Mouse (Mus musculus): ENCODE measurements around the gene Pola1.

The Pola1 gene

DNA sequence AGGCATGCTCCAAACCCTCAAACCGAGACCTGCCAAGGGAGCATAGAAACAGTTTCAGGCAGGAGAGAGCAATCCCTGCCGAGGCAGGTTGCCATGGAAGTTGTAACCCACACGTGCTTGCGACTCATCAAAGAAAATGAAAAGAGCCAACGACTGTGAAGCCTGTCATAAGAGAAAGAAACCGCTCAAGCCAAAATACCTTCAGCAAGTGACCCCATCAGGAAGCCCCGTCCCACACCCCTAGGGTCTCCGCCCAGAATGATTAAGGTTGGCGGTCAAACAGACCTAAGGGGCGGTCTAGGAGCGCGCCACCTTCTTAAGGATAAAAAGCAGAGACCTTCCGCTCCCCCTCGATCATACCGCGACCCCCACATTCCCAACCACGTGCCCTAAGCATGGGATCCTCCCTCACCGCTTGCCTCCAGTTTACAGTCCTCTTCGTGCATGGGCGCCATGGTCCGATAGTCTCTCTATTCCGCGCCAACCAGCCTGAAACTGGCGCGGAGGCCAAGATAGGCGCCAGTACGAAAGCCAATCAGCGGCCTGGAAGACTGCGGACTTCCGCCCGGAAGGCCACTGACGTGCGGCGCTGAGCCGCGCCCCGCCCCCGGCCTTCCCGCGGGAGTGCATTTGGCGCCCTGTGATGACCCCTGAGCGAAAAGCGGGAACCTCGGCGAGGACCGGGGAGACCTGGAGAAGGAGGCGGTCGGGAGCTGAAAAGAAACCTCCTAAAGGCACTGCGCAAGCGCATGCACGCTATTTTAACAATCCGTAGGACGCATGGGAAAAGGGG lies at the start of gene Pola1:
Gene Pola1, minus strand, starts transcription at position 499 of the 793 bp plus-strand sequence.
- DNase-seq (ENCODE audit: low spot score) = peak; percentile 66

- no peak for DNase-seq (ENCODE audit: low spot score)
Observed at GRCm38 (mm10) chrX:93676228-93676627, 44.3 kb upstream of the Pola1 start.

- peak; percentile 4 for DNase-seq (ENCODE audit: low spot score)
Observed at GRCm38 (mm10) chrX:93674836-93675795, 43.2 kb upstream of the Pola1 start.

GRCm38 (mm10) chrX:93674432-93674831 lies 42.5 kb upstream of the Pola1 start:
- no peak for DNase-seq (ENCODE audit: low spot score)

- no peak for DNase-seq (ENCODE audit: low spot score)
Observed at GRCm38 (mm10) chrX:93664787-93665186, 32.8 kb upstream of the Pola1 start.

GRCm38 (mm10) chrX:93663919-93664586 lies 32.1 kb upstream of the Pola1 start:
- DNase-seq (ENCODE audit: low spot score) = no peak

DNA sequence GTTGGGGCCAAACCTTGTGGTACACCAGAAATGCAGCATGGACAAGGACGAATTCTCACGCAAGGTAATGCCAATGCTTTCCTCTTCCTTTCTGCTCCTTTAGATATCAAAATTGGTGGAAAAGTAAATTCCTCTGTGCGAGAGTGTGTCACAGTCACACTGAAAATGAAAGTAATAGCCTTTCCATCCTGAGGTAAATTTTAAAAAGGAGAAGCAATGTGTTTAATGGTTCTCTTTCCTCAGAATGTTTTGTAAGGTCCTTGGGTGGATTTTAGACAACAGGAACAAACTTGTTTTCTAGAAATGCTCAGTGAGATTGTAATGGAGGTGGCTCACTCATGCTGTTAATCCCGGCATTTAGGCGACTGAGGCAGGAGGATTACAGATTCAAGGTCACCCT lies 23.2 kb upstream of the Pola1 start:
- no peak for DNase-seq (ENCODE audit: low spot score)

DNA sequence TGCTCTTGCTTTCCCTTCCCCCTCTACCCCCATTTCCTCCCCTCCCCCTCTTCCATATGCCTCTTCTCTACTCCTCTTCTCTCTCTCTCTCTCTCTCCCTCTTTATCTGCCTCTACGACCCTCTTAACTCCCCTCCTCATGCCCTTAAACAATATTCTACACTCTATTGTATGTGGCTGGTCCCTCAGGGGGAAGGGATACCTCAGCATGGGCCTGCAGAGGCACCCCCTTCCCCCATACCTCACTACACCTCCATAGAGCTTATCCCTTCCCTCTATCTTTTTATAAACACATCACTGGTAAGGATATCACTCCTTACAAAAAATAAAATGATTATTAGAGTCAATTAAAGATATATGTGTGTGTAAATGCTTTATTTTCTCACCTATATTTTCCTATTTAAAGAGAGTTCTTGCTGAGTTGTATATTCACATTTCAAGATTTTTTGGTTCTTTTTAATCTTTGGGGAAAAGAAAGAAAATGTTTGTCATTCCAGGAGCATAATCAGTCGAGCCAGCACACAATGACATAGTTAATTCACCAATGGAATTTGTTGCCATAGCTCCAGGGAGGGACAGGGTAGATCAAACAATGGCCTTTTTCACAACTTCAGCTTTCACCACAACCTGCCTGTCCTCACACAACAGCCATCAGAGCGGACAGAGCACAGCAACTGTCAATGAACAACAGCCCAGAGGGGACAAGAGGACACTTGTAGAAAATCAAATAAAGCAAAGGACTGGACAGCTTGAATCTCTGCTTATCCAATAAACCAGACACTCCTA lies 22.5 kb upstream of the Pola1 start, which contains the start of gene Pcyt1b:
Gene Pcyt1b, plus strand, starts transcription at position 646 of the 785 bp plus-strand sequence.
- no peak for DNase-seq (ENCODE audit: low spot score)

DNA sequence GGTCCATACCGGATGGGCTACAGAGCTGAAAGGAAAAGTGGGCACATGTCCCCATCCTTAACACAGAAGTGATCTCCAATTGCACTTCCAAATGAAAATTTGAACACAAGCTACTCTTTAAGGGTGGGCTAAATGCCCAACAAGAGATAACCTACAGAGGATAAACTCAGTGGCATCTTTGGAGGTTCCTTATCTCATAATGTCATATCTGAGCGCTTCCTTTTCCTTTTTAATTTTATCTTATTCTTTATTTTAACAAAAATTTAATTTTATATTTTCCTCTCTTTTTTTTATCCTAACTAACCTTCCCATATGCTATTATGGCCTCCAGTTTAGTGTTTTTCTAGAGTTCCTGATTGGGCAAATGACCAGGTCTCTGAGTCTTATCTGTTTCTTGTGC lies 18.8 kb upstream of the Pola1 start:
- no peak for DNase-seq (ENCODE audit: low spot score)

DNA sequence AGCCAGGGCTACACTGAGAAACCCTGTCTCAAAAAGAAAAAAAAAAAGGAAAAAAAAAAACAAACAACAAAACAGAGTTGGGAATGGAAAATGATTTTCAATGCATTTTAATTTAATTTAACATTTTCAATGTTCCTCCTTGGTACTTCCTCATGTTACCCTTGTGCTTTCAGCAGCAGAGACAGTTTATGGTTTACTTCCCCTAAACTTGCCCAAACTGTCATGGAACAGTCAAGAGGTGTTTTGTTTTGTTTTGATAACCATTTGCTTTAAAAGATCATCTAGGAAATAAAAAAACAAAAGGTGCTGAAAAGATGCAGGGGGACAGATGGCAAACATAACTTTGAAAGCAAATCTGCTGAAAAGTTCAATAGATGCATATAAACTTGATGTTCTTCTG lies 12.1 kb upstream of the Pola1 start:
- no peak for DNase-seq (ENCODE audit: low spot score)

GRCm38 (mm10) chrX:93643600-93643999 lies 11.6 kb upstream of the Pola1 start:
- no peak for DNase-seq (ENCODE audit: low spot score)

DNA sequence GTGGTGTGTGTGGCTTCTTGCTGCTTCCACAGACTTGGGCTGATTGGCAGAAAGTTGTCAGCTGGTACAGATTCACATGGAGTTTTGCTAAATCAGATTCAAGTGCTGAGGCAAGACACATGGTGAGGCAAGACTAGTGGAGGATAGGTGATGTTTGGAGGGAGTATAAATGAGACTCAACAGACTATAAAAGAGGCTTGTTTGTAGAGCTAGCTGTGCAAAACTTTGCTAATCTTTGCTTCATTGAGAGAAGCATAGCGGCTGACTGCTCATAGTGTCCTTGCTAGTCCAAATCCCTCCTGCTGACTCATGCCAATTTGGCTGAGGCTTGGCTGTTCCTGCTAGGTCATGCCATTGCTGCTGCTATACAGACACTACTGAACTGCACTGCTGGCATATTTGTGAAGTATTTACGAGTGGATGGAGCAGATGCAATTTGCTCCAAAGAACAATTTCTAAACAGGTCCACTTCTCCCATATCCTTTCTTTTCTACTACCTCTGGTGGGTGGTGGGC lies 3.0 kb upstream of the Pola1 start:
- DNase-seq (ENCODE audit: low spot score) = no peak

DNA sequence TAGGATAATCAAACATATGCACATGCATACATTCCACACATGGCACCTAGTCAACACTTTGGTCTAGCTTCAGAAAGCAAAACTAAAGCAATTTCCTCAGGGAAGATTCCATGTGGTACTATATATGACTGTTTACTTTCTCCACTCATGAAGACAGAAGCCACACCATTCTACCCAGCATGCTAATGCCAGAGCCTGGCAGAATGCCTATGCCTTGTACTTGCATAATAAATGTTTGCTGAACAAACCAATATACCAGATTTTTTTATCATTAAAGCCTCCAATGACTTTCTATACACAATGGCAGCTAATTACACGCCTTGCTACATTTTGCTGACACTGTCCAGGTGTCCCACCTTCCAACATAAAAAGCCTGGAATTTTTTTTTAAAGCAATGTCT lies 1.7 kb downstream of the Pola1 start:
- no peak for DNase-seq (ENCODE audit: low spot score)

DNA sequence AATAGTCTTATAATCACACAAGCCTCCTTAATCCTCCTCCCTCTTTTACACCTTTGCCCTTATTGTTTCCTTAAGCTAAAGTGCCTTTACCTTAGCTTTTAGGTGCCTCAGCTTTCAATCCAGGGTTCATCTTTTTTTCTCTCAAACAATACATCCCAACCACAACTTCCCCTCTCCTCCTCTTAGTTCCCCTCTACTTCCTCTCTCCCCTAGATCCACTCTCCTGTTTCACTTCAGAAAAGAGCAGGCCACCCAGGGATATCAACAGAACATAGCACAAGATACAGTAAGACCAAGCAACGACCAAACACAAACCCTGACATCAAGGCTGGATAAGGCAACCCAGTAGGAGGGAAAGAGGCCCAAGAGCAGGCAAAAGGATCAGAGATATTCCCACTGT lies 29.7 kb downstream of the Pola1 start:
- no peak for DNase-seq (ENCODE audit: low spot score)

DNA sequence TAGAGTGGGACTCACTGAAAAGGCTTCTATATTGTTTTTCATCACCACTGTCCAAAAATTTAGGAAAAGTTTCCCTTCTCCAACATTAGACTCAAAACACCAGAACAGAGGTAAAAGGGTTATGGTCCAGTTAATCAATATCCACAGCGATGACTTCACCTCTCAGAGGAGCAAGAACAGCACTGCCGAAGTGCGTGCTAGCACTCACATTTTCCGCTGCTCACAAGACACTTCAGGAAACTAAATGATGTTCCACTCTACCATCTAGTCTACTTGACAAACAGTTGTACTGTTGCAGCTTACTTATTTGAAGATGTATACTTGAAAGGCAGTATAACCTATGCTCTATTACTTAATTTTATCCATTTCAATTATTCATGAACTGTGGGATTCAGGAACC lies 37.7 kb downstream of the Pola1 start:
- DNase-seq (ENCODE audit: low spot score) = no peak

DNA sequence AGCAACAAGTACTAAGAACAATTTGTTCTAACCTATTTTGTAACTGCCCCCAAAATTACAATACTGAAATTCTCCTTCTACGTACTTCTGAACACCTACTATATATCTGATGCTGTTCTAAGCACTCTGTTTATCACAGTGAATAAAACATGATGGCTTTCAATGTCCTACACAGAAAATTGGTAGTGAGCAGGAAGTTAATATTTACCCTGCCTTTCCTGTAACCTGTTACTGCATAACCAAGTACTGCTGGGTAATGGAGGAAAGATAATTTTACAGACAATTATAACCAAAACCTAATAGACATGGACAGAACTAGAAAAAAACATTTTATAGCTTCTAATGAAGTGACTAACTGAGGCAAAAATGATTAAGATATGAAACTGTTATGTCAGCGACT lies 51.0 kb downstream of the Pola1 start:
- DNase-seq (ENCODE audit: low spot score) = no peak

DNA sequence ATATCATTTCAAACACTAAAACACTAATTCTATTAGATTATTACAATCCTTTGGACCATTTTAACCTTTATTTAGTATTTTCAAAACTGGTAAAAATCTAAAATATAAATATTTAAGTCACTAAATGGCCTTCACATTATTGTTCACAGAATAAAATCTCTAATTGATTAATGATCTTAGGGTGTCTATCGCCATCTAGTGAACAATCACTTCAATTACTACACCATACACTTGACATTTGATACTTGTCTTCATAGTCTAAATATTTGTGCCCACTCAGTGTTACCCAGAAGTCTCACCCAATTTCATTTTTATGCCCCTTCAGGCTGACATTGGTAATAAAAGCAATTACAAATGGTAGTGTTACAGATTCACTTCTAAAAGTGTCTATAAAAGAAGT lies 74.8 kb downstream of the Pola1 start:
- DNase-seq (ENCODE audit: low spot score) = no peak

- DNase-seq (ENCODE audit: low spot score) = no peak
Observed at GRCm38 (mm10) chrX:93539779-93540178, 92.2 kb downstream of the Pola1 start.

GRCm38 (mm10) chrX:93502865-93503353 lies 129.0 kb downstream of the Pola1 start:
- no peak for DNase-seq (ENCODE audit: low spot score)

DNA sequence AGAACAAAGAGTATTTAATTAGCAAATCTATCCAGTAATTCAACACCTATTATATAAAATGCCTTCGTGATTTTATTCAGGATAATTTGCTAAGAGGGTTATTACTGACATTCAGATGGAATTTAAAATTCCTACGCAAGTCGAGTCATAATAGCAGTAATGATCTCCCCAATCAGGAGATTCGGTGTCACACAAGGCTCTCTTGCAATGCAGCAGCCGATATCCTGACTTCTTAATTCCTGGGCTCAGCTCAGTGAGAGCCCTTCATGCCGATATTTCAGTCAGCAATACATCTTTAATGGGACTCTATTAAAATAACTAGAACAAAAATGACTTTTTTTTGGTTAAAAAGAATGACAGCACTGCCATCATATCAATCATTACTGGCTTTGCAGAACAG lies 134.4 kb downstream of the Pola1 start:
- no peak for DNase-seq (ENCODE audit: low spot score)

DNA sequence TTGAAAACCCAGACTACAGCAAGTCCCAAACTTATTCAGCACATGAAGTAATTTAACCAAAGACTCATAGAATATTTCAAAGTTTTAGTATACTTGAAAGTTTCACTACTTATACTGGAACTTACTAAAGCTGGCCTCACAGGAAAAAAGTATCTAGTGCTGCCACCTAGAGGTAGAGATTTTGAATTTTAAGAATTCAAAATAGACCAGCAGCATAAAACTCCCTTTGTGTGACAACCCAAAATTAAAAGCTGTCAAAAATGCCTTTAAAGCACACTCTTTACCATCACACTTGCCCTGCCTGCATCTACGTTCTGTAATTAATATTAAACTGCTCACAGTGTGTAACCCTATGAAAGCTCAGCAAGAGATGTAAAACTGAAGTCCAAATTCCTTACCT lies 166.2 kb downstream of the Pola1 start:
- no peak for DNase-seq (ENCODE audit: low spot score)
